Mouse (Mus musculus): ENCODE data around the gene Nck2. TPM values are rescaled to one million over a fixed set of nuclear protein-coding genes. Genes with fewer than 3 reads are reported as not detected.

The Nck2 gene
- total and polyA plus RNA-seq, 2 experiments from 2014 or later, result 40.3 to 79.2 TPM

GRCm38 (mm10) chr1:43555222-43555974 is 111.0 kb downstream of the Nck2 start:
- no peak for TF ChIP-seq CTCF (IDR thresholded peaks at IDR 0.05; ENCODE audit: low read depth)
- Histone ChIP-seq H3K27me3 (ENCODE audit: insufficient read depth, low read length) (no peaks in the 10 kb centered on the region), H3K9me3 (ENCODE audit: low read length) (no peaks in the 10 kb centered on the region), H3K4me1 (ENCODE audit: insufficient read depth) (no peaks in the 10 kb centered on the region), H3K27ac (ENCODE audit: low read depth, low read length) (no peak overlapping the region), H3K36me3 (ENCODE audit: insufficient read depth) (peaks cover 10% of the 10 kb centered on the region; the same call in 1 of the 2 replicates), H3K4me2 (ENCODE audit: low read depth) (no peak overlapping the region), H3K4me3 (ENCODE audit: low read depth, low read length) (no peak overlapping the region), H3K9ac (no peak overlapping the region)
- 65% methylated on average over 12 of the region's 12 CpGs for WGBS
- ATAC-seq (no peak), DNase-seq (no peak)

- ATAC-seq (no peak), DNase-seq (no peak)
- no peak overlapping the region for H3K27ac ChIP-seq (ENCODE audit: low read depth, low read length)
- no peak for TF ChIP-seq CTCF (IDR thresholded peaks at IDR 0.05; ENCODE audit: low read depth)
- no peaks in the 10 kb centered on the region for H3K27me3 ChIP-seq (ENCODE audit: insufficient read depth, low read length)
- no peak overlapping the region for H3K9ac ChIP-seq
- H3K9me3 ChIP-seq (ENCODE audit: low read length), result no peaks in the 10 kb centered on the region
- WGBS, result 97% methylated on average over 3 of the region's 3 CpGs
- H3K36me3 ChIP-seq (ENCODE audit: insufficient read depth), result peaks cover 10% of the 10 kb centered on the region; the same call in 1 of the 2 replicates
- H3K4me3 ChIP-seq (ENCODE audit: low read depth, low read length), result no peak overlapping the region
- no peak overlapping the region for H3K4me2 ChIP-seq (ENCODE audit: low read depth)
- H3K4me1 ChIP-seq (ENCODE audit: insufficient read depth), result no peaks in the 10 kb centered on the region
These were observed 114.0 kb downstream of the Nck2 start for GRCm38 (mm10) chr1:43558329-43558728.

GRCm38 (mm10) chr1:43559043-43559692 is 114.8 kb downstream of the Nck2 start:
- peaks cover 7% of the 10 kb centered on the region; the same call in 1 of the 2 replicates for H3K36me3 ChIP-seq (ENCODE audit: insufficient read depth)
- no peak overlapping the region for H3K9ac ChIP-seq
- H3K4me2 ChIP-seq (ENCODE audit: low read depth), result no peak overlapping the region
- H3K9me3 ChIP-seq (ENCODE audit: low read length), result no peaks in the 10 kb centered on the region
- no peaks in the 10 kb centered on the region for H3K27me3 ChIP-seq (ENCODE audit: insufficient read depth, low read length)
- H3K27ac ChIP-seq (ENCODE audit: low read depth, low read length), result no peak overlapping the region
- no peak for ATAC-seq
- no peak for DNase-seq
- TF ChIP-seq CTCF (IDR thresholded peaks at IDR 0.05; ENCODE audit: low read depth), result no peak
- WGBS, result 98% methylated on average over 5 of the region's 5 CpGs
- H3K4me3 ChIP-seq (ENCODE audit: low read depth, low read length), result no peak overlapping the region
- H3K4me1 ChIP-seq (ENCODE audit: insufficient read depth), result no peaks in the 10 kb centered on the region

GRCm38 (mm10) chr1:43561085-43561484 is 116.7 kb downstream of the Nck2 start:
- no peak for DNase-seq
- no peak for TF ChIP-seq CTCF (IDR thresholded peaks at IDR 0.05; ENCODE audit: low read depth)

DNA sequence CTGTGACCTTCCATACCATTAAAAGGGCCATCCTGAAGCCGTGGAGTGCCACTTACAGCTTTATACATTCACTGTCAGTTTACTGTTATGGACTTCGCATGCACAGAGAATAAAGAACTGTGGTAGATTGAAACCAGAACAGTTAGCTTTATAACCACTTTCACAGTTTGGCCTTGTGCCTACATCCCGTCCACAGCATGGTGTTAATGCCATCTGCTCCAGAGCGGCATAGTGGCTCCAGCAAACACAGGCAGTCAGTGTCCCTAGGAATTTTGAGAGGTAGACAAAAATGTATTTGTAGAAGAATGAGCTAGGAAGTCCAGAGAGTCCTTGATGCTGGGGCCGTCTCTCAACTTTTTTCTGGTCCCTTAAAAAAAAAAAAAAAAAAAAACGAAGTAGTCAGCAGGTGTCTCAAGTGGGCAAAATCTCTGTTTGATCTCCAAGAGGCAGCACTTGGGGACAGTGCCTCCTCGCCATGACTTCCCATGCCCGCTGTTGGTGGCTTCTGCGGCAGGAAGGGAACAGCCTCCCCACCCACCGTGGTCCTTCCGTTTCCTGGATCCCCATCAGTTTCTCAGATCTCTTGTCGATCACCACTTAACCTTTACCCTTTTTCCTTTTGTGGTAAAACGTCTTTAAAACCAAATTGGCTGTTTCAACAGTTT is 117.8 kb downstream of the Nck2 start:
- ATAC-seq, result peak; percentile 44; the same call in 1 of the 2 replicates
- DNase-seq, result peak; percentile 42

More at GRCm38 (mm10) chr1:43561085-43561484, 116.7 kb downstream of the Nck2 start:
- no peaks in the 10 kb centered on the region for H3K9me3 ChIP-seq (ENCODE audit: low read length)
- H3K4me2 ChIP-seq (ENCODE audit: low read depth), result no peak overlapping the region
- H3K4me1 ChIP-seq (ENCODE audit: insufficient read depth), result no peaks in the 10 kb centered on the region
- no peak overlapping the region for H3K27ac ChIP-seq (ENCODE audit: low read depth, low read length)
- WGBS, result 82% methylated on average over 3 of the region's 3 CpGs
- no peaks in the 10 kb centered on the region for H3K36me3 ChIP-seq (ENCODE audit: insufficient read depth)
- ATAC-seq, result no peak
- no peak overlapping the region for H3K9ac ChIP-seq
- H3K27me3 ChIP-seq (ENCODE audit: insufficient read depth, low read length), result no peaks in the 10 kb centered on the region
- H3K4me3 ChIP-seq (ENCODE audit: low read depth, low read length), result no peak overlapping the region

DNA sequence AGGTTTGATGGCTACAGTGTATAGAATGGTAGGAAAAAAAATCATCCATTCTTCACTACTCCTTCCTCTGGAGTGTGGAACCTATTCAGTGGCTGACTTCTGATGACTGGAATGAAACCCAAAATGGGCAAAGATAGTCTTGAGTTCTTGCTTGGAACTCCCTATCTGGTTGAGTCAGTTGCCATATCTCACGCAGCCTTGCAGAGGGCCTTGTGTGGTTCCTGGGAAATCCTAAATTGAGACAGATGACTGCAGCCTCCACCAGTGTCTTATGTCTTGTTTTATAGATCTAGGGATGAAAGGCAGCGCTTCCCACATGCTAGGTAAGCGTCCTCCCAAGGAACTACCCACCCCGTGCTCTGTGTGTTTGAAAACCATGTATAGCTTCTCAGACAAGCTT is 120.9 kb downstream of the Nck2 start:
- ATAC-seq, result no peak
- no peak overlapping the region for H3K27ac ChIP-seq (ENCODE audit: low read depth, low read length)
- no peaks in the 10 kb centered on the region for H3K4me1 ChIP-seq (ENCODE audit: insufficient read depth)
- TF ChIP-seq CTCF (IDR thresholded peaks at IDR 0.05; ENCODE audit: low read depth), result no peak
- peaks cover 8% of the 10 kb centered on the region; the same call in 1 of the 2 replicates for H3K36me3 ChIP-seq (ENCODE audit: insufficient read depth)
- H3K4me2 ChIP-seq (ENCODE audit: low read depth), result no peak overlapping the region
- no peak overlapping the region for H3K9ac ChIP-seq
- no peak for DNase-seq
- H3K9me3 ChIP-seq (ENCODE audit: low read length), result no peaks in the 10 kb centered on the region
- no peaks in the 10 kb centered on the region for H3K27me3 ChIP-seq (ENCODE audit: insufficient read depth, low read length)
- 95% methylated on average over 4 of the region's 4 CpGs for WGBS
- no peak overlapping the region for H3K4me3 ChIP-seq (ENCODE audit: low read depth, low read length)

More for the DNA sequence above, 117.8 kb downstream of the Nck2 start:
- no peak overlapping the region for H3K27ac ChIP-seq (ENCODE audit: low read depth, low read length)
- no peak overlapping the region for H3K4me2 ChIP-seq (ENCODE audit: low read depth)
- H3K4me3 ChIP-seq (ENCODE audit: low read depth, low read length), result no peak overlapping the region
- 66% methylated on average over 13 of the region's 13 CpGs for WGBS
- TF ChIP-seq CTCF (IDR thresholded peaks at IDR 0.05; ENCODE audit: low read depth), result no peak
- H3K36me3 ChIP-seq (ENCODE audit: insufficient read depth), result no peaks in the 10 kb centered on the region
- H3K9ac ChIP-seq, result no peak overlapping the region
- H3K27me3 ChIP-seq (ENCODE audit: insufficient read depth, low read length), result no peaks in the 10 kb centered on the region
- no peaks in the 10 kb centered on the region for H3K9me3 ChIP-seq (ENCODE audit: low read length)
- H3K4me1 ChIP-seq (ENCODE audit: insufficient read depth), result no peaks in the 10 kb centered on the region
